Mouse (Mus musculus): ENCODE data around the gene Zfp119a. TPM values are rescaled to one million over a fixed set of nuclear protein-coding genes. Genes with fewer than 3 reads are reported as not detected.
"Not testable (repeated sequence)": the region's sequence is repeated elsewhere in the genome, so short reads cannot be mapped to it uniquely, and the experiment has no call there.

The Zfp119a gene
- 8.8 TPM in 2 replicates for total RNA-seq (2021)
- long read RNA-seq, partial matches to known transcripts, result 0 of 3 reads
- long read RNA-seq, other reads (novel, unspliced or antisense), result 2 of 3 reads

DNA sequence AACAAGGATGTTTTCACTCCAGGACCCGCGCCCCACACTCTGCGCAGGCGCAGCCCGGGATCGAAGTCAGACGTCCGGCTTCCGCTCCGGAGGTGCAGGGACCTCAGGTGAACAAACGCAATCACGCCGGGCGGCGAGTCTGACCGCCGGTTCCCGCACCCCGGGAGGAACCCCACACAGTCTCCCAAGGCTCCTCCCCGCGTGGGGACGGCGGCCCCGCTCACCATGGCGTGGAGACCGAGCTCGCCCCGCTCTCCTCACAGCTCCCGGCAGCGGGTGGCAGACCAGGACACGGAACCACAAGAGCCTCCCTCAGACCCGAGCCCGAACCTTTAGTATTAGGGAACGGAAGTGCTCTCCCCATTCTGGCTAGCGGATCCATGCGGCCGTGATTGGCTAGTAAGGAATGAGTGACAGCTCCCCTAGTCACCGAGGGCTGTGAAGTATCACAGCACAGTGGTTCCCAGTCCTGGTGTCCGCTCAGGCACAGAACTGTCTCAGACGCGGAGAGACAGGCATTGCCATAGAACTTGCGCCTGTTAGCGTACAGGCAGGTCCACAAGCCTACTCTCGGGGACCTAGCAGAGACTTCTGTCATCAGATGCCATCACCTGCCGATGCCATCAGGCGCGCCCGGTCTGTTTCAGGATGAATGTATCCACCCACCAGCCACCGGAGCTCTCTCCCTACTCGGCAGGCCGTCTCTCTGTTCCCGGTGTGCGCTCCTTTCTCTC lies at the start of gene Zfp119a:
TSS of gene Zfp119a (minus strand) at position 295 of the 734 bp plus-strand sequence.
- DNase-seq, result peak; percentile 71

DNA sequence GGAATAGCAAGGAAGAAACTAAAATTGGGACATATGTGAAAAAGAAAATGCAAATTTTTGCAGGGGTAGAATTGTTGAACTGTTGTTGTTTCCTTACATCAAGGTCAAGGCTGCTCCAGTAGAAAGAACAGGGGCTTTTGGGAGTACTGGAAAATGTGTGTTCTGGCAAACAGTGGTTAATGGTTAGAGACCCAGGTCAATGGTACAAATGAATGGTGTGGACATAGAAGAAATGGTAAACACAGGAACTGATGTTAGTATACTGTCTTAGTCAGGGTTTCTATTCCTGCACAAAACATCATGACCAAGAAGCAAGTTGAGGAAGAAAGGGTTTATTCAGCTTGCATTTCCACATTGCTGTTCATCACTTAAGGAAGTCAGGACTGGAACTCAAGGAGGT lies 27.9 kb upstream of the Zfp119a start:
- DNase-seq, result no peak

DNA sequence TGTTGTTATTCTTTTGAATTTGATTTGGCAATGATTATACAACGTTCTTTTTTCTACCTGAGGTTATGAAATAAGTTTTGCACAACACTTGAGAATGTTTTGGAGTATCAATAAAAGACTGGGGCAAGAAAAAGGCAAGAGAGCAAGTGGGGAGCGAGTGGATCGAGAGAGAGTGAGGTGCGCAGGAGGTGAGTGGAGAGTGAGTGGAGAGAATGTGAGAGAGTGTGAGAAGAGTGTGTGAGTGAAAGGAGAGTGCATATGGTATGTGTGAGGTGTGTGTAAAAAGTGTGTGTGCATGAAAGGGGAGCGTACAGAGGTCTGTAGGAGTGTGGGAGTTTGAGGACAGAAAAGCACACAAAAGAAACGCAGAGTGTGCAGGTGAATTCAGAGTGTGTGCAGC lies 25.4 kb upstream of the Zfp119a start:
- DNase-seq, result no peak

DNA sequence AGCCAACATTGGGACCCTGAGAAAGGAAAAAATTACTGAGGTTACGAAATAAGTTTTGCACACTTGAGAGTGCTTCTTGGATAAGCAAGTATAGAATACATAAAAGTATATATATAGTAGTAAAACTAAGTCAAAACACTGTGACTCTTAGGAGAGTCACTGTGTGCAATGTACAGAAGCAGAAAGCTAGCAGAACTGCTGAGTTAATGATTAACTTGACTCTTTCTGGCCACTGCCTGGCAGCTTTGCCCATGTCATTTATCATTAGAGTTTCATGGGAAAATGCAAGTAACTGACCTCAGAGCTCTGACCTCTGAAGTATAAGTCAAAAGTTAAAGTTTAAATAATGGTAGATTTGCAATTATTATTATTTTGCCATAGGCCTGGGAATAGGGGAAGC lies 25.0 kb upstream of the Zfp119a start:
- DNase-seq, result no peak

DNA sequence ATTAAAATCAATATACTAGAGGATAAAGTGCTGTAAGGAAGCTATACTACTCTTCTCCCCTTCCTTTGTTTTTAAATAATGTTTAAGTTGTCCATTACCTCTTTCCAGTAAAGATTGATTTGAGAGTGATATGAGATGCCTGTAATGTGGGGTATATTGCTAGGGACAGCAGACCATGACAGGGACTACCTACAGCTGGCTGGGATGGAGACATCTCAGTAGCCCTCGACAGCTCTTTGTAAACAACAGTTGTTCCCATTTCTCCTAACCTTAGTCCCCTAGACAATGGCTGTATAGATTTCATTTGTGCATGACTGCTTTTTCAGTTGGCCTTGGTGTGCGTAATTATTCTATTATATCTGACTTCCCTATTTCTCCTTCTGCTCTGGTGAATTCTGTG lies 24.4 kb upstream of the Zfp119a start:
- DNase-seq, result no peak

DNA sequence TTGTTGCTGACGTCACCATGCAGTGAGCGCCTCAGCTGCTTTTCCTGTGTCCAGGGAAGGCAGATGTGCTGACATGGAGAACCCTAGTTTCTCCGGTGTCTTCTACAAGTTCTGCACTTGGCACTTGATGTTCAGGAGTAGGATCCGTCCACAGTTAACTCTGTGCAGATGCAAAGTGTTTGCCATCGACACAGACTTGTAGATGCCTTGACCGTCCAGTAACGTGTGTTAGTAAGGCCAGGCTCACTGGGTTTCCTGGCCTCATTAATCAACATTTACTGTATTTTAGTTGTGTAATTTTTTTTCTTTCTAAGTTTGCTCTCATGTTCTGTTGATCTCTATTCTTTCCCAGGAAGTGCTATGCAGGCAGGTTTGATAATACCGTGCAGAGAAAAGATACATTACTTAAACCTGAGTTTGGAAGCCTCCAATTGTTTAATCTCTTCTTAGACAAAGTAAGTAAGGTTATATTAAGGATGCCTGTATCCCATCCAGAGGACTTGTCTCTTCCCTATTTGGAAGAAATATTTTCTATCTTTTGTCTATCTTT lies 13.8 kb upstream of the Zfp119a start:
- not testable (repeated sequence) for DNase-seq

DNA sequence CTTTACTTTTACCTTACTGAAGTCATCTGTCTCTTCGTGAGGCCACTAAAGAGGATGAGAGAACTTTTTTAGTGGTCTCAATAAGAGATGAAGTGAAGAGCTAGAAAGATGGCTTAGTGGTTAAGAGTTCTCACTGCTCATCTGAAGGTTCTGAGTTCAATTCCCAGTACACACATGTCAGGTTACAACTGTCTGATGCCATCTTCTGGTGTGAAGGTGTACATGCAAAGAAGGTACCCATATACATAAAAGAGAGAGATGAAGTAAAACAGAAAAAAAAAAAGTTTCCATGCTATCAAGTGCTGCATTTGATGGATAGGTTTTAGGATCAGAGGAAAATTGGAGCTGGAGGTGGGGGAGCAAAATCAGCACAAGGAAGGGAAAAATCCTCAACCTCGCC lies 6.2 kb upstream of the Zfp119a start:
- no peak for DNase-seq

DNA sequence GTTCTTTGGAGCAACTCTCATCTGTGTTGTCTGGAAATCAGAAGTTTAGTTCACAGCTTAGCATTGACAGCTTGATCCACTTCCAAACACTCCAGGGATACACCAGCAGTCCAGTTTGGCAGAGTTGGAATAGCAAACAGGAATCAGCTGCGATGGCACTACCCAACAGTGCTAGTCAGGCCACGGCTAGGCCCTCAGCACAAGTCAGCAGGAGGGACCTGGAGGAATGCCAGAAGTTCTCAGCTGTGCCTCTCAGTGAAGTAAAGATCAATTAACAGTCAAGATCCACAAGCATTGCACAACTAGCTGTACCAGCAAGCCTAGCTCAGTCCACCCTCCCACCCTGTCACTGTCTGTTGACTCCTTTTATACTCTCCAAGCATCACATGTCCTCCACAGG lies 4.9 kb upstream of the Zfp119a start:
- no peak for DNase-seq

DNA sequence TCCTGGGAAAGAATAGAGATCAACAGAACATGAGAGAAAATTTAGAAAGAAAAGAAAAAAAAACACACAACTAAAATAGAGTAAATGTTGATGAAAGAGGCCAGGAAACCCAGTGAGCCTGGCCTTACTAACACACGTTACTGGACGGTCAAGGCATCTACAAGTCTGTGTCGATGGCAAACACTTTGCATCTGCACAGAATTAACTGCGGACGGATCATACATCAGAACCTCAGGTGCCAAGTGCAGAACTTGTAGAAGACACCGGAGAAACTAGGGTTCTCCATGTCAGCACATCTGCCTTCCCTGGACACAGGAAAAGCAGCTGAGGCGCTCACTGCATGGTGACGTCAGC lies 471 bp downstream of the Zfp119a start:
- not testable (repeated sequence) for DNase-seq

DNA sequence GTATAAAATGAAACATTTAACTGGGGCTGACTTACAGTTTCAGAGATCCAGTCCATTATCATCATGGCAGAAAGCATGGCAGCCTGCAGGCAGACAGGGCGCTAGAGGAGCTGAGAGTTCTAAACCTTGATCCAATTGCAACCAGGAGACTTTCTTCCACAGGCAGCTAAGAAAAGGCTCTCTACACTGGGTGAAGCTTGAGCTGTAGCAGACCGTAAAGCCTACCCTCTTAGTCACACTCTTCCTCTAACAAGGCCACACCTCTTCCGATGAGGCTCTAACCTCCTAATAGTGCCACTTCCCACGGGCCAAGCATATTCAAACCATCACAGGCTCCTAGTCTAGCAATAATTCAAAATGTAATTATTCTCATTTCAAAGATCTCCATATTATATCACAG lies 1.5 kb downstream of the Zfp119a start:
- DNase-seq, result no peak

DNA sequence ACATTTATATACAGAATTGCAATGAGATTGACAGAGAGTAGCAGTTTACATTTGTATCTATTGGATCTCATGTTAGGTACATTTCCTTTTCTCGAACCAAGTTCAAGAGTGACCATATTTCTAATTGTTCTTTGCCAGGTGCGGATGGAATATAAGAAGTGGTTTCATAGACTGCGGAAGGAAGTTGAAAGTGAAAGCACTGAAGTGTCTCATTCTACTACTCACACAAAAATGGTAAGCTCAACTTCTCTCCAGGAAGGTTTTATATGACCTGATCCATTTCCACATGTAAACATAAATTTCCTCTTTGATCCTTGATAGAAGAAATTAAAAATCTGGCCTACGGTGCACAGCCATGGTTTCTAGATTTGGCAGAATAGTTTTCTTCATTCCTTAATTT lies 35.7 kb downstream of the Zfp119a start:
- no peak for DNase-seq

DNA sequence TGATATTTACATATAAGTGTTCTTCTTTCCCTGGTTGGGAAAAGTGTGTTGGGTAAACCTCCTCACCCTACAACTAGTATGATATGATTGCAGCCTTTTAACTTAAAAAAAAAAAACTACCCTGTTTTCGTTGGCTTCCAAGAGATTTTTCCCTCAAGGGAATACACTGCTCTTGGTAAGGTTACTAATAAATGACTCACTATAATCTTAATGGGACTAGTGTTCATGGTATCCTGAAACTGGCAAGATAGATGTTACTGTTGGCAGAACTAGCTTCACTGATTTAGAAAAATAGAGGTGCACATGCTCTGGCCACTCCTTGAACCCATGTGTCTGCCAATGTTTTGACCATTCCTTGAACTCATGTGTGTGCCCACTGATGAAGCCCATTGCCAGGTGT lies 57.2 kb downstream of the Zfp119a start:
- no peak for DNase-seq

DNA sequence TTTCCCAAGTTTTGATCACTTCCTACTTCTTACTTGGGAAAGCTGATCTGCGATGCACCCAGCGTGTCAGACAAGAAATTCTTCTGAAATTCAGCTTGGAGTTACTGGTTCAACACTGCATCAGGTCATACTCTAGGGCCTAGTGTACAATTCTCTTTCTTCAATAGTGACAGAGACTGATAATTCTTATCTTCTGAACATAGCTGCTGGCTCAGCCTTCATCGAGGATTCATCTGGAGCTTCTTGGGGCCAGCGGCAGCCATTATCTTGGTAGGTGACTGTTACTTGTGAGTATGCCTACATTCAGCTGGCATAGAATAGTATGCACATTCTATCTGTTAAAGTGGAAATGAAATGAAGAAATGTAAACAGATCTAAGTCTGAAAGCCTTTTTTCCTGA lies 61.9 kb downstream of the Zfp119a start:
- no peak for DNase-seq

Other genes starting within 250 kb of the Zfp119a start
- 8.2 and 12.5 TPM in 2 replicates for gene Pot1b, start 166.3 kb downstream of the Zfp119a start, total RNA-seq (2021)
- 0.33 TPM in 1 of 2 replicates, not detected in the other for gene Adgre4, start 128.9 kb downstream of the Zfp119a start, total RNA-seq (2021)
- 5.7 and 5.9 TPM in 2 replicates for gene Zfp959, start 13.2 kb upstream of the Zfp119a start, total RNA-seq (2021)
- 3.3 and 4.6 TPM in 2 replicates for gene Zfp119b, start 70.6 kb upstream of the Zfp119a start, total RNA-seq (2021)
- gene Ebi3, start 73.7 kb upstream of the Zfp119a start, total RNA-seq (2021), result 0.27 and 0.81 TPM in 2 replicates
- gene Yju2, start 80.2 kb upstream of the Zfp119a start, total RNA-seq (2021), result 21.2 and 27.5 TPM in 2 replicates
- 1.4 and 2.2 TPM in 2 replicates for gene Shd, start 91.5 kb upstream of the Zfp119a start, total RNA-seq (2021)
- gene Fsd1, start 107.6 kb upstream of the Zfp119a start, total RNA-seq (2021), result 1.5 and 2.2 TPM in 2 replicates
- 7.7 and 8.3 TPM in 2 replicates for gene Stap2, start 126.7 kb upstream of the Zfp119a start, total RNA-seq (2021)
- gene Mpnd, start 126.8 kb upstream of the Zfp119a start, total RNA-seq (2021), result 119 and 129 TPM in 2 replicates
- gene Sh3gl1, start 157.7 kb upstream of the Zfp119a start, total RNA-seq (2021), result 51.5 and 57.1 TPM in 2 replicates
- gene Chaf1a, start 161.5 kb upstream of the Zfp119a start, total RNA-seq (2021), result 8.2 and 9.8 TPM in 2 replicates
- gene Ubxn6, start 196.1 kb upstream of the Zfp119a start, total RNA-seq (2021), result 81.2 and 96.8 TPM in 2 replicates
- 72.5 and 83.1 TPM in 2 replicates for gene Hdgfl2, start 200.7 kb upstream of the Zfp119a start, total RNA-seq (2021)
- gene Plin4, start 230.9 kb upstream of the Zfp119a start, total RNA-seq (2021), result 71.4 and 76.3 TPM in 2 replicates
- gene Plin5, start 238.7 kb upstream of the Zfp119a start, total RNA-seq (2021), result 55.3 and 57.4 TPM in 2 replicates
- 15.1 TPM in 2 replicates for gene Lrg1, start 243.1 kb upstream of the Zfp119a start, total RNA-seq (2021)